Mouse (Mus musculus) liver, embryonic 15.5 days (tissue): ENCODE measurements around the gene Ipo13. TPM values are rescaled to one million over a fixed set of nuclear protein-coding genes. Genes with fewer than 3 reads are reported as not detected.
A peak's percentile ranks its signal among the peaks of the same experiment; 100 is the strongest.

ENCODE experiments used
- ATAC-seq: fragments of 200-750 bp; cut with Nextera tagmentation; 2 replicates; pipeline ENCODE4 v1.8.0; 2017; ENCODE audit warnings: moderate number of reproducible peaks, mild to moderate bottlenecking, moderate library complexity; ENCODE audit not compliant: insufficient read depth
- H3K27ac ChIP-seq: fragments of 300-500 bp; sonication (generic); replicated peaks from 2 replicates; pipeline ENCODE4 v1.5.1; 2015; ENCODE audit warnings: mild to moderate bottlenecking, inconsistent platforms
- H3K27me3 ChIP-seq: fragments of 300-500 bp; sonication (generic); 2 replicates; pipeline ENCODE4 v1.6.1; 2015; ENCODE audit warnings: mild to moderate bottlenecking, inconsistent platforms
- H3K36me3 ChIP-seq: fragments of 300-500 bp; sonication (generic); replicated peaks from 2 replicates; pipeline ENCODE4 v1.6.1; 2015; ENCODE audit warnings: moderate library complexity, mild to moderate bottlenecking, inconsistent platforms
- H3K4me1 ChIP-seq: fragments of 300-500 bp; sonication (generic); replicated peaks from 2 replicates; pipeline ENCODE4 v1.6.1; 2015; ENCODE audit warnings: inconsistent platforms
- H3K4me2 ChIP-seq: fragments of 300-500 bp; sonication (generic); 2 replicates; pipeline ENCODE4 v1.6.1; 2015; ENCODE audit warnings: moderate library complexity, mild to moderate bottlenecking, inconsistent platforms
- H3K4me3 ChIP-seq: fragments of 300-500 bp; sonication (generic); replicated peaks from 2 replicates; pipeline ENCODE4 v1.5.1; 2015; ENCODE audit warnings: mild to moderate bottlenecking, inconsistent platforms
- H3K9ac ChIP-seq: fragments of 300-500 bp; sonication (generic); 2 replicates; pipeline ENCODE4 v1.6.1; 2015; ENCODE audit warnings: moderate library complexity, mild to moderate bottlenecking, inconsistent platforms
- H3K9me3 ChIP-seq: fragments of 300-500 bp; sonication (generic); replicated peaks from 2 replicates; pipeline ENCODE4 v1.6.1; 2016; ENCODE audit warnings: inconsistent platforms
- WGBS: fragments of 180-500 bp; shearing (Covaris S2); methylation state at CpG from one replicate; pipeline ENCODE4 v1.1.7; 2015; ENCODE audit warnings: mixed read lengths; ENCODE audit not compliant: insufficient replicate concordance; 5-methylcytosine and 5-hydroxymethylcytosine counted together
- polyA plus RNA-seq: library from polyadenylated mRNA; unstranded; fragments of >200 nt; fragmentation: Nextera tagmentation; extraction: Ambion mirVana; gene quantifications from 2 replicates; pipeline ENCODE4 v1.2.1, GENCODE M21; 2015

Gene Ipo13
- polyA plus RNA-seq, 1 experiment from 2014 or later, result 19.4 TPM

DNA sequence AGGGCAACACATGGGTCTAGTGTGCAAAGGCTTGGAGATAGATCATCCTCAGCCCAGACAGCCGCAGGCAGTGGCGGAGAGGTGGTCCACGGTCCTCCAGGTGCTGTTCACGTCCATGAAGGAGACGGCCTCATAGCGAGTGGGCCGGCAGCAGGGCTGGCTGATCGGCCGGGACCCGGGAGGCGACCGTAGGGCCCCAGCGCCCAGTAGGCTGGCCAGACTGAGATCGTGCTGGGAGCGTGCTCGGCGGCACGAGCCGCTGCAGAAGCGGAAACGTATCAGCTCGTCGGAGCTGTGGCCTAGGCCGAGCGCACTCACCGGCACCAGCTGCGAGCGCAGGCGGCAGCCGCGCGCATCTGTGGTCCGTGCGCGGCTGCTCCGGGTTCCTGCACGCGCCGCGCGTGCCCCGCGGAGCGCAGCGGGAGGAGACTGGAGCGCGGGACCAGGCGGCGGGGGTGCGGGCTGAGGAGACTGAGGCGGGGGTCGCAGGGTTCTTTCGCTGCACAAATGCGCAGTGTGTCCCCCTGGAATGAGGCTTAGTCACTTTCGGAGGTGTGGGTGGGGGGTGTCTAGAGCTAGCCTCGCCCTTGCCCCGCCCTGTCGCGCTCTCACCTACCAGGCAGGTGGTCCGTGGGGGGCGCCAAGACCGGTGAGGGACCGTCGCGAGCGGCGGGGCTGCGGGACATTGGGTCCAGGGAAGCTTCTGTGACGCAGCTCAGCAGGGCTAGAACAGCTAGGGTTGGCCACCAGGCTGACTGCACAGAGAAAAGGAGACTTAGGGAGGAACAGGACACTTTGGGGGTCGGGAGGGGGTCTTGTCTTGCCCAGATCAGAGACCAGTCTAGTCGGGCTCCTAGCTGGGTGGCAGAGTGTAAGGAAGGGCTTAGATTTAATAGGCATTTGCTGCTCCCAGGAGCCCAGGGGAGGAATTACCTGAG lies 12.0 kb upstream of the Ipo13 start:
- no peak for ATAC-seq
- peak overlapping the region; percentile 75 for H3K4me2 ChIP-seq
- H3K27ac ChIP-seq, result no peak overlapping the region
- no peaks in the 10 kb centered on the region for H3K36me3 ChIP-seq
- WGBS, result 2% methylated on average over 70 of the region's 71 CpGs
- peaks cover 98% of the 10 kb centered on the region for H3K27me3 ChIP-seq
- peaks cover 43% of the 10 kb centered on the region for H3K4me1 ChIP-seq
- H3K4me3 ChIP-seq, result peak overlapping the region; percentile 58
- peak overlapping the region; percentile 16; the same call in 1 of the 2 replicates for H3K9ac ChIP-seq
- H3K9me3 ChIP-seq, result no peaks in the 10 kb centered on the region

DNA sequence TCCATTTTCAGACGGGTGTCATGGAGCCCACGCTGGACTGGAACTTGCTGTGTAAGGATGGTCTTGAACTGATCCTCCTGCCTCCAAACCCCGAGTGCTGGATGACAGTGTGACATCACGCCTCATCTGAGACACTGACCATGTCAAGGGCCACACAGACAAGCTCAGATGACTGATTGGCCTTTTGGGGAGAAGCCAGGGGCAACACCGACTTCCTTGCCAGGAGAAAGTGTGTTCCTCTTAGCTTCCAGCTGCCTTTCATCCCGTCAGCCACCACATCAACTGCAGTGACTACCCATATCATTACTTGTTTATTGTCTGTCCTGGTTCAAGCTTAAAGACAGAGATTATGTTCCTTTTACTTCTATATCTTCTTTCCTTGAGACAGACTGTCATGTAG lies 10.1 kb upstream of the Ipo13 start:
- H3K27me3 ChIP-seq, result peaks cover 92% of the 10 kb centered on the region
- no peaks in the 10 kb centered on the region for H3K36me3 ChIP-seq
- no peak overlapping the region for H3K9ac ChIP-seq
- no peaks in the 10 kb centered on the region for H3K9me3 ChIP-seq
- WGBS, result 34% methylated on average over 6 of the region's 6 CpGs
- ATAC-seq, result no peak
- no peak overlapping the region for H3K27ac ChIP-seq
- no peak overlapping the region for H3K4me2 ChIP-seq
- H3K4me3 ChIP-seq, result no peak overlapping the region
- H3K4me1 ChIP-seq, result peaks cover 40% of the 10 kb centered on the region

DNA sequence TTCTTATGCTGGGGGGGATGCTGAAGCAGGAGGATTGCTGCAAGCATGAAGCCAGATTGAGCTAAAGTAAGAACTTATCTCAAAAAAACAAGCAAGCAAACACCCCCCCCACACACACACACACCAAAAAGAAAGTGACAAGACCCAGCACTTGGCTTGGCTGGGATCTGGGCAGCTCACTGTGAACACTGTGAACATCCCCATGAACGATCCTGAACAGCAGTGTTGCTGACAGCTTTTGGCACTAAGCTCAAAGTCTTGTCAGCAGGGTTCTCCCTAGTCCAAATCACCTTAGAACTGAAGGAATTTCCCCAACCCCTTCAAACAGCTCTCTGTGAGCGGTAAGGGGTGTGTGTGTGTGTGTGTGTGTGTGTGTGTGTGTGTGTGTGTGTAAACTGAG lies 8.7 kb upstream of the Ipo13 start:
- Histone ChIP-seq H3K36me3 (no peaks in the 10 kb centered on the region), H3K27me3 (peaks cover 77% of the 10 kb centered on the region), H3K9me3 (no peaks in the 10 kb centered on the region), H3K4me1 (peaks cover 31% of the 10 kb centered on the region), H3K27ac (no peak overlapping the region), H3K4me3 (no peak overlapping the region), H3K4me2 (no peak overlapping the region), H3K9ac (no peak overlapping the region)
- ATAC-seq, result no peak
- 78% methylated on average over 2 of the region's 2 CpGs for WGBS

DNA sequence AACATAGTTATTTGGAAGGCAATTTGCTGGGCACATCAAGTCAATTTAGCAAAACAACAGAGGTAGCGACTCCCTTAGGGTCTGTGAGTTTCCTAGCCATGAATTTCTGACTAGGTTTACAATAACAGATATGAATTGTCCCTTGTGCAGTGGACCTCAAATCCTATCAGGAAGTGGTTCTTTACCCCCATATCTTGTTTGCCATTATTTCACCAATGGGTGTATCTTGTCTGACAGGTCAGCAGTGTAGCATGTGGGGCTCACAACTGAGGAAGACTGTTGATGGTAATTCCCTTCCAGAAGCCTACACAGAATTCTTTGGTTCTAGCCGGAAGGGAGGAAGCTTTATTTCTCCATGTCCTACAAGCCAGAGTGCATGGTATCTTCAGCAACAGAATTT lies 6.6 kb upstream of the Ipo13 start:
- Histone ChIP-seq H3K9ac (no peak overlapping the region), H3K36me3 (no peaks in the 10 kb centered on the region), H3K27me3 (peaks cover 56% of the 10 kb centered on the region), H3K4me1 (peaks cover 31% of the 10 kb centered on the region), H3K27ac (no peak overlapping the region), H3K4me2 (no peak overlapping the region), H3K9me3 (no peaks in the 10 kb centered on the region), H3K4me3 (no peak overlapping the region)
- 69% methylated on average over 2 of the region's 2 CpGs for WGBS
- no peak for ATAC-seq

DNA sequence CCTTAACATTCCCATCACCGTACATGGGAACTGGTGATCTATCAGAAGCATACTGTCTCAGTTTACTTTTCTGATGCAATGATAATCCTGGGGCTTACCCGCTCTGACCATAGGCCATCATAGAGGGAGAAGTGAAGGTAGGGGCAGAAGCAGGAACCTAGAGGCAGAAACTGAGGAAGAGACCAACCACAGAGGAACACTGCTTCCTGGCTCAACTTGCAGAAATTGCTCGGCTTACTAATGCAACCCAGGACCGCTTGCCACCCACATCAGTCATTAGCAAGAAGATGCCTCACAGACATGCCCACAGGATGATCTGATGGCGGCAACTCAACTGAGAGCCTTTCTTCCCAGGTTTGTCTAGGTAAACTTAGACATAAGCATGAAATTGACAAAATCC lies 4.0 kb upstream of the Ipo13 start:
- 50% methylated on average over 5 of the region's 5 CpGs for WGBS

DNA sequence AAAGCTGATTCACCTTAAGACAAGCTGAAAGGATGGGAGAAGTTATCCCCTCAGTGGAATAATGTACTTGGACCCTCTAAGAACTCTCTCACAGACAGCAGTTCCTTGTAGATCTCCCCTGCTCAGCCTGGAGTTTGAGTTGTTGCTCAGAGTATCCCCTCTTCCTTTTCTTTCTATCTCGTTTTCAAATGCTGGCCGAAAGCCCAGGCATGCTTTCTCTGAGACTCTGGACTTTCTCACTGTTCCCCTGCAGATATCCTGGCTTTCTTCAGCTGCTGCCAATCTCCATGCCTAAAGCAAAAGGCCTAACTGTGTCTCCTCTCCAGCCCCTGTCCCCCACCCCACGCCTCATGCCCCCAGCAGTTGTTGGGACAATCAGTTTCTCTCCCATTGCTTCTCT lies 3.5 kb upstream of the Ipo13 start:
- H3K27ac ChIP-seq, result no peak overlapping the region

More for the DNA sequence above, 4.0 kb upstream of the Ipo13 start:
- Histone ChIP-seq H3K4me2 (no peak overlapping the region), H3K36me3 (no peaks in the 10 kb centered on the region), H3K4me1 (peaks cover 44% of the 10 kb centered on the region), H3K27me3 (peaks cover 30% of the 10 kb centered on the region), H3K9ac (no peak overlapping the region), H3K9me3 (no peaks in the 10 kb centered on the region), H3K27ac (no peak overlapping the region), H3K4me3 (no peak overlapping the region)
- ATAC-seq, result no peak

DNA sequence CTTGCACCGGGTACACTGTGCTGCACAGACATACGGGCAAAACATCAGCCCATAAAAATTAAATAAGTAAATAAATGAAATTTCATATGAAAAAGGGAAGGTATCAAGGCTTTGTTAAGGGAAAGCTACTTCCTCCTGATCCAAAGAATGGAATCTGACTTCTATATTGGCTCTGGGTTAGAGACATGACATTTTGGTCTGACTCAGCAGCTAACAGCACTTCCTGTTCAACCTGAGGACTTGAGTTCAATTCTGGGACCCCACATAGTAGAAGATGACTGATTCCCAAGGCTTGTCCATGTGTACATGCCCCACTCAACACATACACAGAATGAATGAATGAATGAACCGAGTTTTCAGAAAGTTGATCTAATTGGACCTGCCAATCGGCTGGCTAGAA lies 3.0 kb upstream of the Ipo13 start:
- no peak overlapping the region for H3K9ac ChIP-seq
- no peaks in the 10 kb centered on the region for H3K9me3 ChIP-seq
- H3K27ac ChIP-seq, result no peak overlapping the region
- H3K36me3 ChIP-seq, result no peaks in the 10 kb centered on the region
- no peak overlapping the region for H3K4me3 ChIP-seq
- H3K4me2 ChIP-seq, result no peak overlapping the region
- 71% methylated on average over 4 of the region's 4 CpGs for WGBS
- H3K27me3 ChIP-seq, result peaks cover 21% of the 10 kb centered on the region
- H3K4me1 ChIP-seq, result peaks cover 53% of the 10 kb centered on the region
- ATAC-seq, result no peak

More for the DNA sequence above, 3.5 kb upstream of the Ipo13 start:
- no peaks in the 10 kb centered on the region for H3K36me3 ChIP-seq
- peaks cover 25% of the 10 kb centered on the region for H3K27me3 ChIP-seq
- ATAC-seq, result no peak
- no peak overlapping the region for H3K4me3 ChIP-seq
- H3K9me3 ChIP-seq, result no peaks in the 10 kb centered on the region
- no peak overlapping the region for H3K9ac ChIP-seq
- WGBS, result 62% methylated on average over 3 of the region's 3 CpGs
- H3K4me2 ChIP-seq, result no peak overlapping the region
- H3K4me1 ChIP-seq, result peaks cover 49% of the 10 kb centered on the region

DNA sequence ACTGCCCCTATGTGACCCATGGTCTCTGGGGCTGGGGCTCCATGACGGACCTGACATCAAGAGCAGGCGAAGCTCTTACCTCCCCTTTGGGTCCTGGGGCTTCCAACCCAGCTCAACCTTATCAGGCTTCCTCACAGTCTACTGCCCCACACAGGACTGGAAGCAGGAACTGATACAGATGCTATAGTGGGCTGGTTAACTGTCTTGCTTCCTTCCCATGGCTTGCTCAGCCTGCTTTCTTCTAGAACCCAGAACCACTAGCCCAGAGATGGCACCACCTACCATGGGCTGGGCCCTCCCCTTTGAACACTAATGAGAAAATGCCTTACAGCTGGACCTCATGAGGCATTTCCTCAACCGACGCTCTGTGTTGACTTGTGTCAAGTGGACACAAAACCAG lies 2.6 kb upstream of the Ipo13 start:
- Histone ChIP-seq H3K9me3 (no peaks in the 10 kb centered on the region), H3K36me3 (0 out of 2 replicates have a peak, but pooled peaks cover 1% of the 10 kb centered on the region), H3K27ac (no peak overlapping the region), H3K27me3 (peaks cover 17% of the 10 kb centered on the region), H3K9ac (no peak overlapping the region), H3K4me2 (no peak overlapping the region), H3K4me3 (no peak overlapping the region), H3K4me1 (peaks cover 57% of the 10 kb centered on the region)
- 47% methylated on average over 4 of the region's 4 CpGs for WGBS
- no peak for ATAC-seq

DNA sequence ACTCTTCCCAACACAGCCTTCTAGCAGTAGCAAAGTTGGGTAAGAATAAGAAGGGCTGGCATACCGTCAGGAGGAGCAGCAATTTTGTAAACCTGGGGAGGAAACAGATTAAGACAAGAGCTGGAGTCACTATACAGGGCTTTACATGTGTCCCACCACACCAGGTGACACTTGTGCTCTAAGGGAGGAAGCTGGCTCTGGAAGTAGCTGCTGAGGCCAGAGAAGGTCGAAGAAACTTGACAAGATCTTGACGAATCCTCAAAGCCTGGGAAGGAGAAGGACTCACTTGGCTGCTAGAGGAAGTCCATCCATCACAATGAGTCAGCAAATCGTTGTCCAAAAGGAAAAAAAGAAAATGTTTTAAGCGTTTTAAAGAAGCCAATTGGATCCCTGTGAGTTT lies 1.6 kb upstream of the Ipo13 start:
- ATAC-seq, result no peak
- Histone ChIP-seq H3K27ac (peak overlapping the region; percentile 87; the same call in 1 of the 2 replicates), H3K4me2 (peak overlapping the region; percentile 94), H3K9me3 (no peaks in the 10 kb centered on the region), H3K36me3 (peaks cover 11% of the 10 kb centered on the region), H3K4me3 (peak overlapping the region; percentile 76; the same call in 1 of the 2 replicates), H3K9ac (peak overlapping the region; percentile 55; the same call in 1 of the 2 replicates), H3K27me3 (peaks cover 7% of the 10 kb centered on the region; the same call in 1 of the 2 replicates), H3K4me1 (peaks cover 66% of the 10 kb centered on the region)
- 32% methylated on average over 5 of the region's 5 CpGs for WGBS

DNA sequence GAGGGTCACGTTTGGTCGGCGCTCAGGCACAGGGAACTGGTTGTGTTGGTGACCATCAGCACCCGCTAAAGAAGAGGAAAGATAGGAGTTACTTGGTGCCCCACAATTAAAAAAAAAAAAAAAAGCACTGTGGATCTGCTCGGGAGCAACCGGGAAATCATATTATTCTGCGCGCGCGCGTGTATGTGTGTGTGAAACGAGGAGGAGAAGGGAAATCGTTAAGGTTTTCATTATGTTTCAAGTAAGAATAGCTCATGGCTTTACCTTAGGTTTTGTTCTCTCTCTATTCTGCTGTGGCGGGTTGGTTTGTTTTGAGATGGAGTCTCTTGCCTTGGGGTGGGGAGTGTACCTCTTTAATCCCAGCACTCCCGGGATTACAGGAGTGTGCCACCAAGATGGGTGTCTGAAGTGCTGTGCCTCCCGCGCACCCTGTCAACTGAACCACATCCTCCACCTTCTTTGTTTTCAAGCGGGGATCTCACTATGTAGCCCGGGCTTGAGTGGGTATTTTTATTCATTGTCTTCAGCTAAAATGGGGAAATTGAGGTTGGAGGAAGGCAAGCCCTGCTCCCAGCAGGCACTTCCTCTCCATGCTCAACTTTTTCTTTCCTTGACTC lies 798 bp upstream of the Ipo13 start:
- Histone ChIP-seq H3K4me2 (peak overlapping the region; percentile 94), H3K27ac (peak overlapping the region; percentile 87), H3K27me3 (peaks cover 1% of the 10 kb centered on the region; the same call in 1 of the 2 replicates), H3K4me1 (peaks cover 69% of the 10 kb centered on the region), H3K4me3 (peak overlapping the region; percentile 76), H3K9ac (peak overlapping the region; percentile 55), H3K9me3 (no peaks in the 10 kb centered on the region), H3K36me3 (peaks cover 18% of the 10 kb centered on the region)
- ATAC-seq, result no peak
- WGBS, result 1% methylated on average over 19 of the region's 19 CpGs

DNA sequence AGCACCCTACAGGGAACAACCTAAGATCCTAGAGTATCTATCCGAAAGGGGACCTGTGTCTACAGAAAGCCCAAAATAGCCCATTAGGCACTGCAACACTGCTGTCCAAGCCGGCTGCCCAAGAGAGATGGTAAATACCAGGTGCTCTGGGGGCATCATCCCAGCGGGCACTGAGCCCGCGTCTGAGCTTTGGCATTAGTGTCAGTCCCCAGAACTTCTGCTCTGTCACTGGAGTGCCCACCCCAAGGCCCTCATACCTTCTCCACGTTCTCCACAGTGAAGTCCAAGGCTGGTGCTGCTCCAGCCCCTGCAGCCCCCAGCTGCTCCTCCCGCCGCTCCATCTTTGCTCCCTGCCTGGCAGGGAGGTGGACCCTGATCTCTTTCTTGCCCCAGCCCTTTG lies 768 bp downstream of the Ipo13 start:
- 22% methylated on average over 8 of the region's 8 CpGs for WGBS
- Histone ChIP-seq H3K4me3 (peak overlapping the region; percentile 76), H3K4me1 (peaks cover 71% of the 10 kb centered on the region), H3K4me2 (peak overlapping the region; percentile 94), H3K9ac (peak overlapping the region; percentile 79), H3K36me3 (peaks cover 22% of the 10 kb centered on the region), H3K27ac (peak overlapping the region; percentile 87; the same call in 1 of the 2 replicates), H3K27me3 (no peaks in the 10 kb centered on the region), H3K9me3 (no peaks in the 10 kb centered on the region)
- no peak for ATAC-seq
